Mouse (Mus musculus) liver, embryonic 14.5 days (tissue): ENCODE results near the gene Gpr19.

Source experiments
- CTCF ChIP-seq: IDR thresholded peaks from 2 replicates; pipeline ENCODE4 v1.5.1; 2016; ENCODE audit warnings: antibody characterized with exemption, low read depth, control low read depth
- EP300 ChIP-seq: IDR thresholded peaks from 2 replicates; pipeline ENCODE4 v1.6.1; 2016; ENCODE audit warnings: antibody characterized with exemption, low read depth

- TF ChIP-seq EP300 (no peak), CTCF (no peak)
Observed at GRCm38 (mm10) chr6:134861386-134861785, 37.0 kb downstream of the Gpr19 start.
